Mouse (Mus musculus) heart, embryonic 12.5 days (tissue): Measurements from ENCODE around the gene Ift88. TPM values are rescaled to one million over a fixed set of nuclear protein-coding genes. Genes with fewer than 3 reads are reported as not detected.

Experiments used
- ATAC-seq: fragments of 200-750 bp; cut with Nextera tagmentation; 2 replicates; pipeline ENCODE4 v1.8.0; 2017; ENCODE audit warnings: moderate TSS enrichment, moderate library complexity; ENCODE audit not compliant: insufficient number of reproducible peaks, low FRiP score
- H3K27ac ChIP-seq: fragments of 300-500 bp; sonication (generic); 2 replicates; pipeline ENCODE4 v1.5.1; 2016; ENCODE audit warnings: mild to moderate bottlenecking, moderate library complexity; ENCODE audit not compliant: poor library complexity, severe bottlenecking
- H3K27me3 ChIP-seq: fragments of 300-500 bp; sonication (generic); replicated peaks from 2 replicates; pipeline ENCODE4 v1.6.1; 2016; ENCODE audit warnings: mild to moderate bottlenecking, moderate library complexity
- H3K36me3 ChIP-seq: fragments of 300-500 bp; sonication (generic); 2 replicates; pipeline ENCODE4 v1.6.1; 2016; ENCODE audit warnings: mild to moderate bottlenecking, moderate library complexity
- H3K4me1 ChIP-seq: fragments of 300-500 bp; sonication (generic); replicated peaks from 2 replicates; pipeline ENCODE4 v1.6.1; 2016; ENCODE audit warnings: mild to moderate bottlenecking
- H3K4me2 ChIP-seq: fragments of 300-500 bp; sonication (generic); 2 replicates; pipeline ENCODE4 v1.6.1; 2016; ENCODE audit warnings: mild to moderate bottlenecking, moderate library complexity
- H3K4me3 ChIP-seq: fragments of 300-500 bp; sonication (generic); 2 replicates; pipeline ENCODE4 v1.5.1; 2016; ENCODE audit warnings: mild to moderate bottlenecking
- H3K9ac ChIP-seq: fragments of 300-500 bp; sonication (generic); 2 replicates; pipeline ENCODE4 v1.6.1; 2016; ENCODE audit warnings: mild to moderate bottlenecking, moderate library complexity
- H3K9me3 ChIP-seq: fragments of 300-500 bp; sonication (generic); replicated peaks from 2 replicates; pipeline ENCODE4 v1.6.1; 2016; ENCODE audit warnings: mild to moderate bottlenecking, moderate library complexity
- whole genome bisulfite sequencing: fragments of 180-500 bp; shearing (Covaris S2); methylation state at CpG from one replicate; pipeline ENCODE4 v1.1.7; 2016; 5-methylcytosine and 5-hydroxymethylcytosine counted together
- polyA plus RNA-seq: library from polyadenylated mRNA; unstranded; fragments of >200 nt; fragmentation: Nextera tagmentation; extraction: Ambion mirVana; gene quantifications from 2 replicates; pipeline ENCODE4 v1.2.1, GENCODE M21; 2016

The Ift88 gene
- polyA plus RNA-seq, 1 experiment from 2014 or later = 5.6 TPM

- Histone ChIP-seq H3K4me1 (0 out of 2 replicates have a peak, but pooled peaks cover 4% of the 10 kb centered on the region), H3K36me3 (peaks cover 10% of the 10 kb centered on the region), H3K27me3 (peaks cover 7% of the 10 kb centered on the region; the same call in 1 of the 2 replicates), H3K4me2 (no peak overlapping the region), H3K27ac (no peak overlapping the region), H3K9ac (no peak overlapping the region), H3K4me3 (no peak overlapping the region), H3K9me3 (no peaks in the 10 kb centered on the region; the same call in 1 of the 2 replicates)
- 78% methylated on average over 8 of the region's 8 CpGs for WGBS
- ATAC-seq = no peak
These were observed 122.3 kb downstream of the Ift88 start for GRCm38 (mm10) chr14:57546131-57546530.

DNA sequence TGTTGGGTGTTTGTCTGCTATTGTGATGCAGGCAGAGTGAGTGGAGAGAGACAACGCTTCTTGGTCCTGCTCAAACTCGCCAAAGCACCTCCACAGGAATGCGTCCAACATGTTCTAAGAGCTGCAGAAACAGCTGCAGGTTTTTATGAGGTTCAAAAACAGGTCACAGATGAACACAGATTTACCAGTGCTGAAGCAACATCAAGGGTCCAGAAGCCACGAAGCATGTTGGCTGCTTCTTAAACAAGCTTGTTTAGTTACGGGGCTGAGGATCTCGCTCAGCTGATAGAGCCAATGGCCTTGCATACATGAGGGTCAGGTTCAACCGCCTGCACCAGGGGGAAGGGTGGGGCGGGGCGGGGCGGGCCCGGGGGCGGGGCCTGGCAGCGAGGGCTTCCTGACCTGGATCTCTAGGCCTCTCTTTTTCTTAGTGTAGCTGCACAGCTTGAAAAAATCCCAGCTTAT is 122.7 kb downstream of the Ift88 start:
- Histone ChIP-seq H3K4me3 (no peak overlapping the region), H3K4me1 (0 out of 2 replicates have a peak, but pooled peaks cover 4% of the 10 kb centered on the region), H3K36me3 (peaks cover 10% of the 10 kb centered on the region), H3K4me2 (no peak overlapping the region), H3K27ac (no peak overlapping the region), H3K9me3 (no peaks in the 10 kb centered on the region; the same call in 1 of the 2 replicates), H3K27me3 (peaks cover 3% of the 10 kb centered on the region; the same call in 1 of the 2 replicates), H3K9ac (no peak overlapping the region)
- WGBS = 25% methylated on average over 13 of the region's 13 CpGs
- ATAC-seq = no peak

GRCm38 (mm10) chr14:57547062-57547461 is 123.2 kb downstream of the Ift88 start:
- 82% methylated on average over 5 of the region's 5 CpGs for WGBS
- ATAC-seq = no peak
- Histone ChIP-seq H3K9me3 (no peaks in the 10 kb centered on the region; the same call in 1 of the 2 replicates), H3K27ac (no peak overlapping the region), H3K36me3 (peaks cover 10% of the 10 kb centered on the region), H3K4me1 (0 out of 2 replicates have a peak, but pooled peaks cover 4% of the 10 kb centered on the region), H3K9ac (no peak overlapping the region), H3K4me3 (no peak overlapping the region), H3K4me2 (no peak overlapping the region), H3K27me3 (peaks cover 3% of the 10 kb centered on the region; the same call in 1 of the 2 replicates)

GRCm38 (mm10) chr14:57552945-57553344 is 129.1 kb downstream of the Ift88 start:
- no peak overlapping the region for H3K27ac ChIP-seq
- no peak overlapping the region for H3K4me2 ChIP-seq
- ATAC-seq = no peak
- no peak overlapping the region for H3K9ac ChIP-seq
- no peaks in the 10 kb centered on the region for H3K9me3 ChIP-seq
- peaks cover 10% of the 10 kb centered on the region for H3K36me3 ChIP-seq
- H3K27me3 ChIP-seq = no peaks in the 10 kb centered on the region
- no peak overlapping the region for H3K4me3 ChIP-seq
- H3K4me1 ChIP-seq = no peaks in the 10 kb centered on the region

DNA sequence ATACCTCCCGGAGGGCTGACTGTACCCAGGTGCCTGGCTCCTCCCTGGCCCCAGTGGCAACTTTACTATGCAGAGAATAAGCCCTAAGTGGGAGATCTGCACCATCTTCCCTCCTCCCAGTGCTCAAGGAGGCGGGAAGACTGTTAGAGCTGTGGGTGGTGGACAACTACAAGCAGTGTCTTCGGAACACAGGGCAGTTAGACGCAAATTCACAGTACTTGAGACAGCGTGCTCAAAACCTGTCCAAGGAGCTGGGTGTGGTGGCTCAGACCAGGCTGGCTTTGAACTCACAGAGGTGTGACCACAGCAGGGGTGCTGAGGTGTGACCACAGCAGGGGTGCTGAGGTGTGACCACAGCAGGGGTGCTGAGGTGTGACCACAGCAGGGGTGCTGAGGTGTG is 130.6 kb downstream of the Ift88 start:
- WGBS = 87% methylated on average over 5 of the region's 5 CpGs

DNA sequence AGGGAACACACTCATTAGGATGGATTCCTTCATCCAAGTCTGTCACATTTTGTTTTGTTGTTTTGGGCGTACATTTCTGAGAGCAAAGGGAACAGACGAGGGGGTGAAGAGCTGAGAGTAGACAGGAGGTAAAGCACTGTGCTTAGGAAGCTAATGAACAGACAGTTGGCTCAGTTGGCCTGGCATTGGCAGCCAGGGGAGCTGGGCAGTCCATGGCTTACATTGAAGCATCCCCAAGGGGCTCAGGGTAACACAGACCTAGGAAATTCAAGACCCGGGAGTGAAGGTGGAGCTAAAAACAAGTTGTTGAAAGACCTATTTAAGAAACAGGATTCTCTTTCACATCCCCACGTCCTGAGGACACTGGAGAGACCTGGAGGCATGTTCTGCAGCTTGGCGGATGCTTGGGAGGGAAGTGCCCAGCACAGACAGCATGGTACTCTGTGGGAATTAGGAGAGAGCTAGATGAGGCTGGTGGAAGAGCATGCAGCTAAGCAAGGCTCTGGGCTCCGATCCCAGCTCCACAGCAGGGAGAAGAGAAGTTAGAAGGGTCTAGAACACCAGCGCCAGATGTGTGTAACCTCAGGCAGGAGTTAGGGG is 131.7 kb downstream of the Ift88 start:
- no peaks in the 10 kb centered on the region for H3K27me3 ChIP-seq
- 79% methylated on average over 7 of the region's 7 CpGs for WGBS
- H3K4me3 ChIP-seq = no peak overlapping the region
- H3K36me3 ChIP-seq = no peaks in the 10 kb centered on the region
- H3K4me2 ChIP-seq = no peak overlapping the region
- no peaks in the 10 kb centered on the region for H3K4me1 ChIP-seq
- no peak for ATAC-seq
- no peak overlapping the region for H3K9ac ChIP-seq
- no peak overlapping the region for H3K27ac ChIP-seq
- no peaks in the 10 kb centered on the region for H3K9me3 ChIP-seq

More for the DNA sequence above, 130.6 kb downstream of the Ift88 start:
- H3K4me3 ChIP-seq = no peak overlapping the region
- no peaks in the 10 kb centered on the region for H3K9me3 ChIP-seq
- H3K36me3 ChIP-seq = peaks cover 6% of the 10 kb centered on the region
- H3K27me3 ChIP-seq = no peaks in the 10 kb centered on the region
- H3K4me1 ChIP-seq = no peaks in the 10 kb centered on the region
- no peak overlapping the region for H3K4me2 ChIP-seq
- H3K27ac ChIP-seq = no peak overlapping the region
- no peak overlapping the region for H3K9ac ChIP-seq
- no peak for ATAC-seq

DNA sequence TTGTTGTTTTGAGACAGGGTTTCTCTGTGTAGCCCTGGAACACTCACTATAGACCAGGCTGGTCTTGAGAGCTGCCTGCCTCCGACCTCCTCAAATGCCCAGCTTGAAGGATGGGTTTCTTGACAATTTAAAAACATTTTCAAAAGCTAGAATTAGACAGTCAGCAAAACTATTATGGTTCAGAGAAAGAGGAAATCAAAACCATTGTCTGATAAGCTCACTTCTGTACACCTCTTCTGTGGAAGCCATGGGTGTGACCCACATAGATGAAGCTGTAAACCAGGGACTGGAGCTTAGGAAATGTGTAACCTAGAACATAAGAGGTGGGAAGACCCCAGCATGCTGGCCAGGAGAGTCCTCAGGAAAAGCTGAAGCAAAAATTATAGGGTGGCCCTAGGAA is 133.1 kb downstream of the Ift88 start:
- Histone ChIP-seq H3K27me3 (no peaks in the 10 kb centered on the region), H3K36me3 (no peaks in the 10 kb centered on the region), H3K4me1 (no peaks in the 10 kb centered on the region), H3K27ac (no peak overlapping the region), H3K9ac (no peak overlapping the region), H3K4me2 (no peak overlapping the region), H3K4me3 (no peak overlapping the region), H3K9me3 (no peaks in the 10 kb centered on the region)
- WGBS = 92% methylated on average over 1 of the region's 1 CpGs
- ATAC-seq = no peak

GRCm38 (mm10) chr14:57565626-57566025 is 141.8 kb downstream of the Ift88 start:
- peaks cover 10% of the 10 kb centered on the region; the same call in 1 of the 2 replicates for H3K36me3 ChIP-seq
- H3K4me2 ChIP-seq = no peak overlapping the region
- no peaks in the 10 kb centered on the region for H3K27me3 ChIP-seq
- no peak overlapping the region for H3K9ac ChIP-seq
- no peak overlapping the region for H3K27ac ChIP-seq
- H3K4me3 ChIP-seq = no peak overlapping the region
- H3K4me1 ChIP-seq = 0 out of 2 replicates have a peak, but pooled peaks cover 1% of the 10 kb centered on the region
- 85% methylated on average over 6 of the region's 6 CpGs for WGBS
- no peaks in the 10 kb centered on the region for H3K9me3 ChIP-seq
- ATAC-seq = no peak

Other genes starting within 250 kb of the Ift88 start
- 10.9 and 12.1 TPM in 2 replicates for gene Cryl1, start 25.5 kb upstream of the Ift88 start, polyA plus RNA-seq
- gene Il17d, start 100.7 kb downstream of the Ift88 start, polyA plus RNA-seq = 0.79 and 1.2 TPM in 2 replicates
- 56.4 and 60.4 TPM in 2 replicates for gene Eef1akmt1, start 147.6 kb downstream of the Ift88 start, polyA plus RNA-seq
- 19.2 and 19.5 TPM in 2 replicates for gene Xpo4, start 241.4 kb downstream of the Ift88 start, polyA plus RNA-seq